Mouse (Mus musculus) MEL-GATA-1-ER (cell line): ENCODE data around the gene Kpna7.
"Not testable (repeated sequence)": the region's sequence is repeated elsewhere in the genome, so short reads cannot be mapped to it uniquely, and the experiment has no call there.

Source experiments
- DNase-seq: peaks from one replicate; pipeline ENCODE4 v3.0.0-alpha.2; 2012; ENCODE audit warnings: low read depth; ENCODE audit errors: extremely low read depth

Gene Kpna7

DNA sequence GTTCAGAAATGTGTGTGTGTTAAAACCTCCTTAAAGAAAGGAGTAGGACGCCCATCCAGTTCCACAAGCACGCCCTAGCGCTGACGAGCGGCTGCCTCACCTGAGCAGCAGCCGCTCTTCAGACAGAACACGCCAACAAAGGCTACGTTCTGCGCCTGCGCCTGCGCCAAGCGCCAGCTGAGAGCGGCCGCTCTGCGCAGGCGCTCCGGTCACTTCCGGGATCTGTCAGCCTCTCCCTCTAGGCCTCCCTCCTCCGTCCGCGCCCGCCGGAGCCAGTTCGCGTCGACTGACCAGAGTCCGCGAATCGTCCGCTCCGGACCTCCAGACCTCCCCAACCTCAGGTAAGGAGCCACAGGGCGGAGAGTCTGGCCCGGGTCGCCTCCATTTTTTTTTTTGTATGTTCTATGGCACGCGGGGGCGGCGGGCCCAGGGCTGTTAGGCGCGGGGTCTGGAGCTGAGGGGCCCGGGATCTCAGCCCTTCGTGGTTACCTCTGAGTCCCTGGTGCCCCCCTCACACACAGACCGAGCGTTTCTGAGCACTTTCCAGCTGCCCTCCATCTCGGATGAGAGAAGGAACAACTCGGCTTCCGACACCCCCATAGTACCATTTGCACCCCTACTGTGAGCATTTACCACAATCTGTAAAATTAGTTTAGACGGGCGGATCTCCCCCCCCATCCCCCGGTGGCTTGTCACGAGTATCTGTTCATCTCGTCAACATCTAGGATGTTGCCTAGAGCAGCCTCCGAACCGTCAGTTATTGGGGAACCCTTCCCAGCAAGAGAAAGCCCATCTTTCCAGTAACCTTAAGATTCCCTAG lies at the start of gene Kpna7, which contains the start of gene Arpc1a:
Kpna7 (minus strand) TSS at position 399 of the 820 bp plus-strand sequence.
Arpc1a (plus strand) TSS at position 199 of the 820 bp plus-strand sequence.
- peak; percentile 83 for DNase-seq

DNA sequence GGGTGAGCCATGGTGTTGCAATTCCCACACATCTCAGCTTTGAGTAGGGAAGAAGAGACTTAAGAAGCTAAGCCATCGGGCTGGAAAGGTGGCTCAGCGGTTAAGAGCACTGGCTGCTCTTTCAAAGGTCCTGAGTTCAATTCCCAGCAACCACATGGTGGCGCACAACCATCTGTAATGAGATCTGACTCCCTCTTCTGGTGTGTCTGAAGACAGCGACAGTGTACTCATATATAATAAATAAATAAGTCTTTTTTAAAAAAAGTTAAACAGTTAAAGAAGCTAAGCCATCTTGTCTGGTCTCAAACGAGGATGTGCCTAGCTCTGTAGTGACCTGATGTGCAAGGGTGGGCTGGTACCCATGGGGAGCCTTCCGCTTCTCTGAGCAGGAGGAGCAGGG lies 49.4 kb upstream of the Kpna7 start:
- DNase-seq = not testable (repeated sequence)

DNA sequence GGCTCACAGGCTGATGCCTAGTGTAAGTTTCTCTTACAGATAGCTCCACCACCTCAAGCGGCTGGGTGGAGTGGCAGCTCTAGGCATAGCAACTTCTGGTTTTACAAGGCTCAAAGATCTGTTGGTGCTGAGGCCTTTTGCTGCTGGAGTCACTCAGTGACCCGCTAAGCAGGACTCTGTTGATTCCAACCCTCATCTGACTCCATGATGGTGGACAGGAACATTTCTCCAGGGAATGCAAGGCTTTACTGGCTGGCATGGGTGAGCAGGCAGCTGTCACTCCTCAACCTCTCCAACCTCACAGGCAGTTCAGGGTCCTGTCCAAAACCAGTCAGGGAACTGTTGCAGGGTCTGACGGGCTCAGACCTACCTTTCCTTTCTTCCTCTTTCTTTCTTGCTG lies 47.2 kb upstream of the Kpna7 start:
- DNase-seq = no peak

DNA sequence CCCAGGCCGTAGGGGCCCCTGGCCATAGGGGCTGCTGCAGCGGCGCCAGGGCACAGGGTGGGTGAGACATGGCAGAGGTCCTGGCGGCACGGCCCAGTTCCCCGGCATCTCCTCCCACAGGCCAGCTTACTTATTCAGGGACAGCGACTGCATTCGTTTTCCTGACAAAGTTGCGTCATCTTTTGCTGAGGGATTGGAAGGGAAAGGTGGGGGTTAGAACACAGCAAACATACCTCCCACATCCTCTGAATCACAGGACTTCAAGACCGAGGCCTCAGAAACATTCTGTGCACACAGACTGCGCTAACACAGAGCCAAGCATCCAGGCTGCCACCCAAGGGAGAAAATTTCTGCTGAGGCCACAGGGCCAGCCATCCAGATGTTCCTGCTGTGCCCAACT lies 46.4 kb upstream of the Kpna7 start:
- no peak for DNase-seq

- DNase-seq = not testable (repeated sequence)
Measured at GRCm38 (mm10) chr5:145129773-145130172, 45.9 kb upstream of the Kpna7 start.

DNA sequence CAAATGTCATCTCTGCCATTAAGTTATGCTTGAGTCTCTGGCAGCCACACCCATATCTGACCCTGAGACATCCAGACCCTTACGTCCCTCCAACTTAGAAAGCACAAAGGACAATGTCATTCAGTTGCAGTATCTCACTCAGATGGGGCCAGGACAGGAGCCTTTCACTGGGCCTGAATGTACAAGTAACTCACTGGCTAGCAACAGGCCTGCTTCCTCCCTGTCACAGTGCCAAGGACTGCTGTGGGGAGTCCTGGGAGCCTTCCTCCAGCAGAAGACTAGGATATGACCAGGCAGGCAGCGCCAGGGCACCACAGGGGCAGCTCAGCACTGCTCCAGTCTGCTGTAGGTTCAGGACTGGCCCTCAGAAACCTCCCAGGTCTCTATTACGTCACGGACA lies 45.3 kb upstream of the Kpna7 start:
- DNase-seq = no peak

- no peak for DNase-seq
Measured at GRCm38 (mm10) chr5:145126580-145126979, 42.8 kb upstream of the Kpna7 start.

DNA sequence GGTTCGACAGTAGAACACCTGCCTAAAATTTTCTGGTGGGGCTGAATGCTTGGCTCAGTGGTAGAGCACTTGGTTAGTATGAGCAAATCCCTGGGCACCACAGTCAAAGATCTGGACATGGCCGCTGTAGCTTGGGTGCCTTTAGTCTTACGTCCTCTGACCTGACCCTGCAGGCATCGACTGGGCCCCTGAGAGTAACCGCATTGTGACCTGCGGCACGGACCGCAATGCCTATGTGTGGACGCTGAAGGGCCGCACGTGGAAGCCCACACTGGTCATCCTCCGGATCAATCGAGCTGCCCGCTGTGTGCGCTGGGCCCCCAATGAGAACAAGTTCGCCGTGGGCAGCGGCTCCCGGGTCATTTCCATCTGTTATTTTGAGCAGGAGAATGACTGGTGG lies 39.6 kb upstream of the Kpna7 start:
- DNase-seq = no peak

GRCm38 (mm10) chr5:145120921-145121320 lies 37.1 kb upstream of the Kpna7 start:
- DNase-seq = no peak

- no peak for DNase-seq
Measured at GRCm38 (mm10) chr5:145119385-145119784, 35.6 kb upstream of the Kpna7 start.

DNA sequence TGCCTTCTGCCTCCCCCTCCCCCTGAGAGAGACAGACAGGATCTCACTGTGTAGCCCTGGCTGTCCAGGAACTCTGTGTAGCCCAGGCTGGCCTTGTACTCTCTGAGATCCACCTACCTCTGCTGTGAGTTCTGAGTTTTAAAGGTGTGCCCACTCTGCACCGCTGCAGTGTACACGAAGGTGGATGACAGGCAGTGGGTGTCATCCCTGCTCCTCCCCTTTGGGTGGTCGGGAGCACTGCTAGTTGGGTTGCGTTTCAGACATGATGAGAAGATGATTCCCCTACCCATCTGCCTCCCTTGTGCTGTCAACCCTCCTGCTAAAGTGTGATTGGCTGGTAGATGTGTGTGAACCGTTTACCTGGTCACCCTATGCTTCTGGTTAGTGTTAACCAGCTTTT lies 34.6 kb upstream of the Kpna7 start:
- no peak for DNase-seq

DNA sequence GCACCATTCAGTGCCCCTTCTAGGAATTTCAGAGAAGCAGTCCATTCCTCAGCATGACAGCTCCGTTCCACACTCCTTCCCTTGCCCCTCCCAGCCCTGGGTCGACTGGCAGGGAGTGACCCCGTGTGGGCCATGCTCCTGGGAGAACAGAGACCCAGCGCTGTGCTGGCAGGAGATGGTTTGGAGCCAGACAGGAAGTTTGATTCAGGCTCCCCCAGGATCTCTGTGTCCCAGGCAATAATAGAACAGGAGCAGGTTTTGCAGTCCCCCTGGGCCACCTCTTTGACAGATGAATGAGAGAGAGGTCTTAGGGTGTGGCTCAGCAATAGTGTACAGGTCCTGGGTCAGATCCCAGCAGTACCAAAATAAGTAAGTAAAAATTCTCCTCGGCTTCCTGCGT lies 34.2 kb upstream of the Kpna7 start:
- no peak for DNase-seq

- DNase-seq = peak; percentile 39
Measured at GRCm38 (mm10) chr5:145116916-145117315, 33.1 kb upstream of the Kpna7 start.

GRCm38 (mm10) chr5:145116316-145116715 lies 32.5 kb upstream of the Kpna7 start:
- peak; percentile 92 for DNase-seq

DNA sequence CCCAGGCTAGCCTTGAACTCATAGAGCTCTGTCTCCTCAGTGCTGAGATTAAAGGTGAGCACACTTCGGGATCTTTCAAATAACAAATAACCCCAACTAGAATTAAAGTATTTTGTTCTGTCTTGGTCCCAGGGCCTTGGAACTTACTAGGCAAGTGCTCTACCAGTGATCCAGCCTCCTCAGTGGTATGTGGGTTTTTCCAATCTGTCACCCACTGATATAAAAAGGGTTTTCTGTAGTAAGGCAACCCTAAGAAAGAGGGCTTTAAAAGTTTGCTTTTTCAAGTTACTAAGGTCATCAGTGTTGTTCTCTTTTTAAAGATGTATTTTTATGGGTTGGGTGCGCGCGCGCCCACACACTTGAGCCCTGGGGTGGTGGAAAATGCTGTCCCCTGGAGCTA lies 31.9 kb upstream of the Kpna7 start:
- DNase-seq = peak; percentile 14

DNA sequence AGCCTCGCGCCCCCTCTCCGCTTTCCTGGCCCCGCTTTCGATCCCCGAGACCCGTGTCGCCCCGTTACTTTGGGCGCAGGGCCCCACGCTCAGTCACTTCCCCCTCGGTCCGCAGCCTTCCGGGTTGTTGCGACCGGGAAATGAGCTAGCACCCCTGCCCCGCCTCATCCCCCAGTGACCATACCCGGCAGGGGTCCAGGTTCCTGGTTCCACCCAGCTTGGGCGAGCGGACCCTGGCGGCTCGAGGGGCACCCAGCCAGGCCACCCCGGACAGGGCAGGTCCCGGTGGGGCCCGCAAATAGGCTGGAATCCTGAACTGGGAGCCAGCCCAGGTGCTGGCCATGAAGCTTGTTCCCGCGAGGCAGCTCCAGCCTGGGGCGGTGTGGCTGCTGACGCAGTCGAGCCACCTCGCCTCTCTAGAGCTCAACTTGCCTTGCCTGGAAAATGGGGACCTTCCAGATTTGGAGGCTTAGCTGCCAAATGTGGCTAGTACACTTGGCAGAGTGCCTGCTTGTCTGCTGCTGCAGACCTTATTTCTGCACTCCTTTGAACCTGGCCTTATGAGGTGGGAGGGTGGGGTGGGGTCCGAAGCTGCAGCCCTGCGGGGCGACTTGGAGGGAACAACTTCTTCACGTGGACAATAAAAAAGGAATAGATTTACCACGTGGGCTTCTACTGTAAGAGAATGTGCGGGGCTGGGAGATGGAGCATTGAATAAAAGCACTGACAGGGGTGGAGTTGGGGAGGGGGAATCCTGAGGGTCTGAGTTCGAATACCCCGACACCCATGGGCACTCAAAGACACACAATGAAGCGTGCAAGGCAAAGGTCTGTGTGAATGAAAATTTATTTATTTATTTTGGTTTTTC lies 31.0 kb upstream of the Kpna7 start:
- DNase-seq = peak; percentile 54

GRCm38 (mm10) chr5:145114071-145114605 lies 30.3 kb upstream of the Kpna7 start, which contains the start of gene Arpc1b:
Gene Arpc1b, plus strand, starts transcription at chr5:145114215.
- DNase-seq = no peak

GRCm38 (mm10) chr5:145113416-145113815 lies 29.6 kb upstream of the Kpna7 start:
- DNase-seq = no peak

DNA sequence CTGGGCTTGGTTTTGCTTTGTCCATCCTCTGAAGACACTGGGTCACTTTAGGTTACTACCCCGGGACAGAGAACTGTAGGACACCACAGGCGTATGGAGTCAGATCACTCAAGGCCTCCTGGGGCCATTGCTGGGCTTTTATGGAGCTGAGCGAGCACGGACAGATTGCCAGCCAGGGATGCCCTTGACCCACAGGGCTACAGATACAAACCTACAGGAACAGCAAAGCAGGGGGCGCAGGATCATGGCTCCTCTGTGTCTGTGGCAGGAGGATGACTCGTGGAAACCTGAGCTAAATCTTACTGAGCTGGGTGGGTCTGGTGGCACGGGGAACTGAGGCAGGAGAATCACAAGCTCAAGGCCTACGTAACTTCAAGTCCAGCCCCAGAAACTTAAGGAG lies 28.7 kb upstream of the Kpna7 start:
- no peak for DNase-seq

- DNase-seq = no peak
Measured at GRCm38 (mm10) chr5:145110401-145110800, 26.6 kb upstream of the Kpna7 start.

- DNase-seq = no peak
Measured at GRCm38 (mm10) chr5:145105694-145106275, 22.0 kb upstream of the Kpna7 start.

DNA sequence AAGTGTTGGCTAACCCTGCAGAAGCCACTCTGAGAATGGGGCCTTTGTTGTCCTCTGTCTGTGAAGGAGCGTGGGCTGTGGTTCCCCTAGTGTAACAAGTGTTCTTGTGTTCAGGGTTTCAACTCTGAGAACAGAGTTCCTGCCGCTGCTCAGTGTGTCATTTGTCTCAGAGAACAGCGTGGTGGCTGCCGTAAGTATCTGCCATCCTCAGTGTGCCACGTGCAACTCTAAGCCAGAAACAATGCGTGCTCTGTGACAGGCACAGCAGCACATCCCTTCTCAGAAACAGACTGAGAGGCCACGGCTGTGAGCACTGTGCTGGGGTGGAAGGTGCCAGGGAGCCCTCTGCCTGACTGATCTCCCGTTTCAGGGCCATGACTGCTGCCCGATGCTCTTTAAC lies 20.5 kb upstream of the Kpna7 start:
- no peak for DNase-seq
